Mouse (Mus musculus) gastrocnemius, postnatal 25 days (tissue): ENCODE results near the gene Tmem248. TPM values are rescaled to one million over a fixed set of nuclear protein-coding genes. Genes with fewer than 3 reads are reported as not detected.

Experiments used
- DNase-seq: peaks from one replicate; pipeline ENCODE4 v3.0.0; 2022
- total RNA-seq, 2 experiments: library from RNA; stranded (reverse); gene quantifications; 1 replicate in 1 of 2; 2 replicates in 1 of 2; pipeline ENCODE4 v1.2.3; 2021

Gene Tmem248
- total RNA-seq, 2 experiments from 2014 or later, result 36.0 to 40.1 TPM

- peak; percentile 94 for DNase-seq
Measured at GRCm38 (mm10) chr5:130256678-130257271, 39.9 kb downstream of the Tmem248 start.

- no peak for DNase-seq
Measured at GRCm38 (mm10) chr5:130257303-130257702, 40.4 kb downstream of the Tmem248 start.

GRCm38 (mm10) chr5:130263454-130263853, 46.6 kb downstream of the Tmem248 start:
- DNase-seq, result no peak

GRCm38 (mm10) chr5:130264433-130265005, 47.6 kb downstream of the Tmem248 start:
- DNase-seq, result no peak

GRCm38 (mm10) chr5:130266651-130267050, 49.8 kb downstream of the Tmem248 start:
- DNase-seq, result no peak

GRCm38 (mm10) chr5:130267316-130267715, 50.4 kb downstream of the Tmem248 start:
- no peak for DNase-seq

- no peak for DNase-seq
Measured at GRCm38 (mm10) chr5:130268976-130269375, 52.1 kb downstream of the Tmem248 start.

GRCm38 (mm10) chr5:130272344-130272743, 55.5 kb downstream of the Tmem248 start:
- no peak for DNase-seq

GRCm38 (mm10) chr5:130273046-130273445, 56.2 kb downstream of the Tmem248 start:
- no peak for DNase-seq

- DNase-seq, result no peak
Measured at GRCm38 (mm10) chr5:130275509-130275908, 58.6 kb downstream of the Tmem248 start.

GRCm38 (mm10) chr5:130278011-130278472, 61.2 kb downstream of the Tmem248 start:
- no peak for DNase-seq

- DNase-seq, result no peak
Measured at GRCm38 (mm10) chr5:130283079-130283732, 66.3 kb downstream of the Tmem248 start.

- DNase-seq, result no peak
Measured at GRCm38 (mm10) chr5:130288106-130288505, 71.2 kb downstream of the Tmem248 start.

- no peak for DNase-seq
Measured at GRCm38 (mm10) chr5:130290242-130290641, 73.4 kb downstream of the Tmem248 start.

GRCm38 (mm10) chr5:130290775-130291174, 73.9 kb downstream of the Tmem248 start:
- no peak for DNase-seq

GRCm38 (mm10) chr5:130292976-130293375, 76.1 kb downstream of the Tmem248 start:
- no peak for DNase-seq

Other genes with a start within 250 kb of the Tmem248 start
- gene Gusb, start 214.0 kb upstream of the Tmem248 start, total RNA-seq, result 10 to 100 TPM in 1 of 2 experiments, 1 to 10 TPM in 1; 9.2 to 14.7 TPM
- gene Asl, start 187.8 kb upstream of the Tmem248 start, total RNA-seq, result 10 to 100 TPM in 1 of 2 experiments, 1 to 10 TPM in 1; 9.4 to 10.1 TPM
- gene Crcp, start 187.8 kb upstream of the Tmem248 start, total RNA-seq, result 10 to 100 TPM; 13.3 to 13.9 TPM
- 1 to 10 TPM; 5.8 to 7.7 TPM for gene Tpst1, start 143.8 kb upstream of the Tmem248 start, total RNA-seq
- gene Kctd7, start 72.2 kb upstream of the Tmem248 start, total RNA-seq, result 1 to 10 TPM; 2.8 to 3.9 TPM
- gene Rabgef1, start 45.3 kb upstream of the Tmem248 start, total RNA-seq, result 10 to 100 TPM; 71.7 to 81.0 TPM
- 10 to 100 TPM; 25.5 to 25.6 TPM for gene Sbds, start 38.4 kb downstream of the Tmem248 start, total RNA-seq
- 1 to 10 TPM; 8.7 to 8.8 TPM for gene Tyw1, start 38.5 kb downstream of the Tmem248 start, total RNA-seq
- gene Caln1, start 152.4 kb downstream of the Tmem248 start, total RNA-seq, result under 1 TPM in 1 of 2 experiments, not detected in 1; 0.16 TPM
- not detected for gene A330070K13Rik, start 167.6 kb downstream of the Tmem248 start, total RNA-seq